Mouse (Mus musculus) midbrain, embryonic 16.5 days (tissue): Measurements from ENCODE around the gene Paip2b. TPM values are rescaled to one million over a fixed set of nuclear protein-coding genes. Genes with fewer than 3 reads are reported as not detected.
A peak's percentile ranks its signal among the peaks of the same experiment; 100 is the strongest.

Experiments
- ATAC-seq: fragments of 200-750 bp; cut with Nextera tagmentation; 2 replicates; pipeline ENCODE4 v1.8.0; 2017; ENCODE audit warnings: moderate TSS enrichment
- H3K27ac ChIP-seq: fragments of 300-500 bp; sonication (generic); 2 replicates; pipeline ENCODE4 v1.5.1; 2014; ENCODE audit warnings: mild to moderate bottlenecking, low read length, mixed read lengths
- H3K27me3 ChIP-seq: fragments of 300-500 bp; sonication (generic); 2 replicates; pipeline ENCODE4 v1.6.1; 2014; ENCODE audit warnings: low read depth, low read length, mixed read lengths; ENCODE audit not compliant: control insufficient read depth, insufficient read depth
- H3K36me3 ChIP-seq: fragments of 300-500 bp; sonication (generic); 2 replicates; pipeline ENCODE4 v1.6.1; 2014; ENCODE audit warnings: mild to moderate bottlenecking, low read length, moderate library complexity, mixed read lengths; ENCODE audit not compliant: control insufficient read depth, insufficient read depth
- H3K4me1 ChIP-seq: fragments of 300-500 bp; sonication (generic); 2 replicates; pipeline ENCODE4 v1.6.1; 2014; ENCODE audit warnings: mild to moderate bottlenecking, low read length, mixed read lengths; ENCODE audit not compliant: control insufficient read depth, insufficient read depth
- H3K4me2 ChIP-seq: fragments of 300-500 bp; sonication (generic); 2 replicates; pipeline ENCODE4 v1.6.1; 2014; ENCODE audit warnings: mild to moderate bottlenecking, low read length, mixed read lengths
- H3K4me3 ChIP-seq: fragments of 300-500 bp; sonication (generic); 2 replicates; pipeline ENCODE4 v1.5.1; 2014; ENCODE audit warnings: low read depth, mild to moderate bottlenecking, low read length, moderate library complexity, mixed read lengths
- H3K9ac ChIP-seq: fragments of 300-500 bp; sonication (generic); 2 replicates; pipeline ENCODE4 v1.6.1; 2014; ENCODE audit warnings: low read depth, low read length, mixed read lengths
- H3K9me3 ChIP-seq: fragments of 300-500 bp; sonication (generic); replicated peaks from 2 replicates; pipeline ENCODE4 v1.6.1; 2014; ENCODE audit warnings: mild to moderate bottlenecking, low read length, mixed read lengths; ENCODE audit not compliant: control insufficient read depth, poor library complexity, severe bottlenecking
- WGBS: fragments of 180-500 bp; shearing (Covaris S2); extraction: QIAGEN DNeasy Blood & Tissue Kit; methylation state at CpG from one replicate; pipeline ENCODE4 v1.1.7; 2014; 5-methylcytosine and 5-hydroxymethylcytosine counted together
- polyA plus RNA-seq: library from polyadenylated mRNA; unstranded; fragments of >200 nt; fragmentation: Nextera tagmentation; extraction: Ambion mirVana; gene quantifications from 2 replicates; pipeline ENCODE4 v1.2.1, GENCODE M21; 2015

The Paip2b gene
- polyA plus RNA-seq, result 29.7 and 30.6 TPM in 2 replicates

GRCm38 (mm10) chr6:83831606-83832123, at the start of gene Paip2b:
Gene Paip2b (minus strand): TSS chr6:83831741.
- ATAC-seq, result peak; percentile 99
- WGBS, result under 1% methylated on average over 37 of the region's 37 CpGs

GRCm38 (mm10) chr6:83879815-83880214, 48.3 kb upstream of the Paip2b start:
- WGBS, result 5% methylated on average over 4 of the region's 4 CpGs
- H3K4me2 ChIP-seq, result 0 out of 2 replicates have a peak overlapping the region, but pooled peaks have one; percentile 14

More at GRCm38 (mm10) chr6:83831606-83832123, at the start of gene Paip2b:
- no peaks in the 10 kb centered on the region for H3K9me3 ChIP-seq
- H3K4me2 ChIP-seq, result peak within 1 kb of the TSS; percentile 82
- H3K27ac ChIP-seq, result peak within 1 kb of the TSS; percentile 76
- H3K9ac ChIP-seq, result peak within 1 kb of the TSS; percentile 62
- peaks cover 16% of the 10 kb centered on the region for H3K4me1 ChIP-seq
- no peaks in the 10 kb centered on the region for H3K36me3 ChIP-seq
- peak within 1 kb of the TSS; percentile 53 for H3K4me3 ChIP-seq
- no peaks in the 10 kb centered on the region for H3K27me3 ChIP-seq

GRCm38 (mm10) chr6:83867598-83868585, 36.4 kb upstream of the Paip2b start:
- peak; percentile 49 for ATAC-seq
- H3K36me3 ChIP-seq, result no peaks in the 10 kb centered on the region
- peak overlapping the region; percentile 76 for H3K9ac ChIP-seq
- H3K4me1 ChIP-seq, result peaks cover 6% of the 10 kb centered on the region; the same call in 1 of the 2 replicates
- no peak overlapping the region; the same call in 1 of the 2 replicates for H3K27ac ChIP-seq
- H3K9me3 ChIP-seq, result no peaks in the 10 kb centered on the region
- H3K4me3 ChIP-seq, result peak overlapping the region; percentile 82
- 3% methylated on average over 19 of the region's 19 CpGs for WGBS
- no peaks in the 10 kb centered on the region for H3K27me3 ChIP-seq
- H3K4me2 ChIP-seq, result peak overlapping the region; percentile 98

More at GRCm38 (mm10) chr6:83879815-83880214, 48.3 kb upstream of the Paip2b start:
- Histone ChIP-seq H3K9me3 (no peaks in the 10 kb centered on the region), H3K27ac (no peak overlapping the region), H3K4me3 (no peak overlapping the region), H3K9ac (no peak overlapping the region), H3K4me1 (no peaks in the 10 kb centered on the region), H3K36me3 (no peaks in the 10 kb centered on the region), H3K27me3 (no peaks in the 10 kb centered on the region)
- no peak for ATAC-seq

DNA sequence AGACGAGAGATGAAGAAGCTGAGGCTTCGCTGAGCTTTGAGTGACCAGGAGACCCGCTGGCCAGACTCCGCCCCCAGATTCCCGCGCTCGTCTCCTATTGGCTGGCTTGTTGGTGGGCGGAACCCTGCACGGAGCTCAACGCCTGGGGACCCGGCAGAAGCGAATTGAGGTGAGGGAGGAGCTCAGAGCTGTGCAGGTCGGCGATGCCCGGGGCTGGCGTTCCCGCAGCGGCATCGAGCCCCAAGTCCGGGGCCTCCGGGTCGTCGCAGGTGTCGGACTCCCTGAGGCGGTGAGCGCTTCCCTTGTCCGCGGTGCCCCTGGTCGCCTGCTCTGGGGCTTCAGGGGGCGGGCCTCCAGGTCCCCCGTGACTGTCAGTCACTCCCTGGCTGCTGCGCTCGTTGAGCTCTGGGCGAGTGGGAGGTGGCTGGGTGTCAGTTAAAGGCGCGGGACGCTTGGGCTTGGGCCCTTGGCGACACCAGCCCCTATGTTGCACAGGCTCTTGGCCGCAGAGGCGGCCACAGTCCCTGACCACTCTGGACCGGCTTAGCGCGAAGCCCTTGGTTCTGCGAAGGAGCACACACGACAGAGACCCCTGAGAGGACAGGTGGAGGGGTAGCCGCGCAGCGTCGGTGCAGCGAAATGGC, 35.5 kb upstream of the Paip2b start, which contains the start of gene Zfp638:
Gene Zfp638 (plus strand): TSS at position 156 of the 644 bp plus-strand sequence.
- Histone ChIP-seq H3K9me3 (no peaks in the 10 kb centered on the region), H3K27ac (peak within 1 kb of the TSS; percentile 72), H3K4me2 (peak within 1 kb of the TSS; percentile 98), H3K4me1 (peaks cover 6% of the 10 kb centered on the region; the same call in 1 of the 2 replicates), H3K36me3 (no peaks in the 10 kb centered on the region), H3K4me3 (peak within 1 kb of the TSS; percentile 82), H3K27me3 (no peaks in the 10 kb centered on the region), H3K9ac (peak within 1 kb of the TSS; percentile 76)
- under 1% methylated on average over 50 of the region's 50 CpGs for WGBS
- ATAC-seq, result peak; percentile 98

- peaks cover 6% of the 10 kb centered on the region; the same call in 1 of the 2 replicates for H3K4me1 ChIP-seq
- no peaks in the 10 kb centered on the region for H3K36me3 ChIP-seq
- peak overlapping the region; percentile 82; the same call in 1 of the 2 replicates for H3K4me3 ChIP-seq
- peak overlapping the region; percentile 98 for H3K4me2 ChIP-seq
- no peaks in the 10 kb centered on the region for H3K9me3 ChIP-seq
- no peak; the same call in none of the 2 replicates for ATAC-seq
- WGBS, result 37% methylated on average over 4 of the region's 4 CpGs
- H3K27ac ChIP-seq, result no peak overlapping the region
- H3K9ac ChIP-seq, result no peak overlapping the region
- no peaks in the 10 kb centered on the region for H3K27me3 ChIP-seq
Observed at GRCm38 (mm10) chr6:83866423-83866822, 34.9 kb upstream of the Paip2b start.

- no peak overlapping the region for H3K4me2 ChIP-seq
- H3K27me3 ChIP-seq, result no peaks in the 10 kb centered on the region
- H3K4me1 ChIP-seq, result peaks cover 6% of the 10 kb centered on the region; the same call in 1 of the 2 replicates
- no peak overlapping the region for H3K4me3 ChIP-seq
- no peak for ATAC-seq
- H3K9me3 ChIP-seq, result no peaks in the 10 kb centered on the region
- H3K9ac ChIP-seq, result no peak overlapping the region
- H3K27ac ChIP-seq, result no peak overlapping the region
- no peaks in the 10 kb centered on the region for H3K36me3 ChIP-seq
- 78% methylated on average over 4 of the region's 4 CpGs for WGBS
Observed at GRCm38 (mm10) chr6:83863538-83863937, 32.0 kb upstream of the Paip2b start.

- no peak for ATAC-seq
- no peaks in the 10 kb centered on the region for H3K4me1 ChIP-seq
- no peaks in the 10 kb centered on the region for H3K36me3 ChIP-seq
- H3K9me3 ChIP-seq, result no peaks in the 10 kb centered on the region
- no peak overlapping the region for H3K4me3 ChIP-seq
- no peak overlapping the region for H3K4me2 ChIP-seq
- H3K27me3 ChIP-seq, result no peaks in the 10 kb centered on the region
- H3K27ac ChIP-seq, result no peak overlapping the region
- WGBS, result 90% methylated on average over 9 of the region's 9 CpGs
- H3K9ac ChIP-seq, result no peak overlapping the region
Observed at GRCm38 (mm10) chr6:83860033-83860432, 28.5 kb upstream of the Paip2b start.

- Histone ChIP-seq H3K36me3 (no peaks in the 10 kb centered on the region), H3K9ac (no peak overlapping the region), H3K27ac (no peak overlapping the region), H3K4me2 (no peak overlapping the region), H3K4me3 (no peak overlapping the region), H3K27me3 (no peaks in the 10 kb centered on the region), H3K4me1 (no peaks in the 10 kb centered on the region), H3K9me3 (no peaks in the 10 kb centered on the region)
- 39% methylated on average over 5 of the region's 5 CpGs for WGBS
- ATAC-seq, result no peak
Observed at GRCm38 (mm10) chr6:83857476-83857875, 25.9 kb upstream of the Paip2b start.
